Mouse (Mus musculus): ENCODE data around the gene Sec24a.
A peak's percentile ranks its signal among the peaks of the same experiment; 100 is the strongest.

- TF ChIP-seq CTCF (conservative IDR thresholded peaks at IDR 0.05; ENCODE audit: low read length) (peak; percentile 39), POU5F1 (IDR thresholded peaks at IDR 0.05; ENCODE audit: borderline replicate concordance, low read length) (no peak)
These were observed 46.3 kb upstream of the Sec24a start for GRCm38 (mm10) chr11:51809632-51810224.

Data from E14TG2a.4 (cell line).